Mouse (Mus musculus) liver, embryonic 14.5 days (tissue): ENCODE data around the gene Mapk3. TPM values are rescaled to one million over a fixed set of nuclear protein-coding genes. Genes with fewer than 3 reads are reported as not detected.

Experiments used
- ATAC-seq: fragments of 200-750 bp; cut with Nextera tagmentation; 2 replicates; pipeline ENCODE4 v1.8.0; 2017; ENCODE audit warnings: moderate number of reproducible peaks, mild to moderate bottlenecking, moderate library complexity; ENCODE audit not compliant: insufficient read depth
- DNase-seq, 3 experiments: peaks; one replicate each; pipeline ENCODE4 v3.0.0-alpha.2; 2012 to 2013; ENCODE audit warnings: low read depth in 3 of 3, low spot score in 3 of 3
- H3K27ac ChIP-seq: fragments of 300-500 bp; sonication (generic); 2 replicates; pipeline ENCODE4 v1.5.1; 2014; ENCODE audit warnings: moderate library complexity, mild to moderate bottlenecking, control low read depth, inconsistent platforms
- H3K27me3 ChIP-seq: fragments of 300-500 bp; sonication (generic); 2 replicates; pipeline ENCODE4 v1.6.1; 2014; ENCODE audit warnings: mild to moderate bottlenecking, low read length, moderate library complexity; ENCODE audit not compliant: control insufficient read depth, insufficient read depth
- H3K36me3 ChIP-seq: fragments of 300-500 bp; sonication (generic); replicated peaks from 2 replicates; pipeline ENCODE4 v1.6.1; 2014; ENCODE audit warnings: low read depth; ENCODE audit not compliant: control insufficient read depth, insufficient read depth
- H3K4me1 ChIP-seq, 2 experiments: fragments of 200-500 bp in 1 of 2; fragments of 300-500 bp in 1 of 2; sonication (generic) in 1 of 2; replicated peaks; 2 replicates each; pipeline ENCODE4 v1.6.1; 2012 to 2014; ENCODE audit warnings: antibody characterized with exemption in 1 of 2, inconsistent platforms in 1 of 2, low read length in 1 of 2; ENCODE audit not compliant: control insufficient read depth in 2 of 2, insufficient read depth in 2 of 2
- H3K4me2 ChIP-seq: fragments of 300-500 bp; sonication (generic); 2 replicates; pipeline ENCODE4 v1.6.1; 2014; ENCODE audit warnings: low read depth, mild to moderate bottlenecking, control low read depth, moderate library complexity
- H3K4me3 ChIP-seq, 2 experiments: fragments of 200-500 bp in 1 of 2; fragments of 300-500 bp in 1 of 2; sonication (generic) in 1 of 2; 2 replicates each; pipeline ENCODE4 v1.5.1; 2012 to 2014; ENCODE audit warnings: low read depth in 2 of 2, low read length in 2 of 2, mild to moderate bottlenecking in 2 of 2, control low read depth in 1 of 2, inconsistent platforms in 1 of 2, moderate library complexity in 1 of 2; ENCODE audit not compliant: insufficient read depth in 1 of 2
- H3K9ac ChIP-seq: fragments of 300-500 bp; sonication (generic); replicated peaks from 2 replicates; pipeline ENCODE4 v1.6.1; 2014; ENCODE audit warnings: mild to moderate bottlenecking, control low read depth, moderate library complexity
- H3K9me3 ChIP-seq: fragments of 300-500 bp; sonication (generic); 2 replicates; pipeline ENCODE4 v1.6.1; 2016; ENCODE audit warnings: low read length, mixed read lengths; ENCODE audit not compliant: control insufficient read depth
- CTCF ChIP-seq: IDR thresholded peaks from 2 replicates; pipeline ENCODE4 v1.5.1; 2016; ENCODE audit warnings: antibody characterized with exemption, low read depth, control low read depth
- EP300 ChIP-seq: IDR thresholded peaks from 2 replicates; pipeline ENCODE4 v1.6.1; 2016; ENCODE audit warnings: antibody characterized with exemption, low read depth
- WGBS: fragments of 180-500 bp; shearing (Covaris S2); extraction: QIAGEN DNeasy Blood & Tissue Kit; methylation state at CpG from one replicate; pipeline ENCODE4 v1.1.7; 2014; ENCODE audit not compliant: insufficient replicate concordance; 5-methylcytosine and 5-hydroxymethylcytosine counted together
- polyA plus RNA-seq, 2 experiments: library from polyadenylated mRNA; depleted of rRNA in 1 of 2; stranded (reverse) in 1 of 2; unstranded in 1 of 2; fragments of >200 nt; fragmentation: Nextera tagmentation in 1 of 2; extraction: Ambion mirVana in 1 of 2; gene quantifications; 2 replicates each; pipeline versions ENCODE4 v1.2.1 to v1.2.3; 2012 to 2014

The Mapk3 gene
- polyA plus RNA-seq, 2 experiments: 14.4 to 35.9 TPM

GRCm38 (mm10) chr7:126741964-126742482 lies 17.4 kb upstream of the Mapk3 start:
- no peak overlapping the region for H3K9ac ChIP-seq
- H3K4me2 ChIP-seq: no peak overlapping the region
- peaks cover 0 to 4% of the 10 kb centered on the region in 2 experiments; a peak in 1 of 4 replicates for H3K4me1 ChIP-seq
- 76% methylated on average over 13 of the region's 13 CpGs for WGBS
- no peaks in the 10 kb centered on the region for H3K36me3 ChIP-seq
- DNase-seq (no peak), ATAC-seq (no peak)
- no peaks in the 10 kb centered on the region for H3K27me3 ChIP-seq
- no peak overlapping the region for H3K4me3 ChIP-seq
- H3K27ac ChIP-seq: no peak overlapping the region
- no peaks in the 10 kb centered on the region for H3K9me3 ChIP-seq
- TF ChIP-seq CTCF (no peak), EP300 (no peak)

- no peak for TF ChIP-seq EP300
- no peak for TF ChIP-seq CTCF
- Histone ChIP-seq H3K27ac (peak overlapping the region; percentile 29), H3K9me3 (no peaks in the 10 kb centered on the region), H3K4me2 (peak overlapping the region; percentile 51), H3K36me3 (no peaks in the 10 kb centered on the region), H3K9ac (no peak overlapping the region), H3K4me1 (peaks cover 0 to 11% of the 10 kb centered on the region in 2 experiments; a peak in 2 of 4 replicates), H3K27me3 (no peaks in the 10 kb centered on the region), H3K4me3 (peak overlapping the region; percentile 6 to 21; a peak in 3 of 4 replicates)
- 31% methylated on average over 12 of the region's 12 CpGs for WGBS
- DNase-seq: no peak
- ATAC-seq: 0 out of 2 replicates have a peak, but pooled peaks have one; percentile 34
Measured at GRCm38 (mm10) chr7:126746066-126746465, 13.3 kb upstream of the Mapk3 start.

GRCm38 (mm10) chr7:126746798-126747197 lies 12.6 kb upstream of the Mapk3 start:
- H3K4me3 ChIP-seq: peak overlapping the region; percentile 21 to 30; a peak in 3 of 4 replicates
- H3K4me2 ChIP-seq: peak overlapping the region; percentile 51
- H3K4me1 ChIP-seq: peaks cover 0 to 11% of the 10 kb centered on the region in 2 experiments; a peak in 2 of 4 replicates
- peak overlapping the region; percentile 29 for H3K27ac ChIP-seq
- no peak overlapping the region for H3K9ac ChIP-seq
- no peaks in the 10 kb centered on the region for H3K27me3 ChIP-seq
- no peak for TF ChIP-seq EP300
- no peak for TF ChIP-seq CTCF
- no peaks in the 10 kb centered on the region for H3K9me3 ChIP-seq
- no peaks in the 10 kb centered on the region for H3K36me3 ChIP-seq
- ATAC-seq (peak; percentile 51), DNase-seq (peak in 1 of 3 experiments; percentile 40)
- WGBS: 15% methylated on average over 6 of the region's 6 CpGs

GRCm38 (mm10) chr7:126748824-126749223 lies 10.6 kb upstream of the Mapk3 start:
- Histone ChIP-seq H3K4me3 (no peak overlapping the region), H3K36me3 (no peaks in the 10 kb centered on the region), H3K4me1 (peaks cover 0 to 11% of the 10 kb centered on the region in 2 experiments; a peak in 2 of 4 replicates), H3K4me2 (no peak overlapping the region), H3K27ac (no peak overlapping the region), H3K9ac (no peak overlapping the region), H3K9me3 (no peaks in the 10 kb centered on the region), H3K27me3 (no peaks in the 10 kb centered on the region)
- ATAC-seq (no peak), DNase-seq (no peak)
- TF ChIP-seq EP300 (no peak), CTCF (no peak)
- WGBS: 73% methylated on average over 7 of the region's 7 CpGs

GRCm38 (mm10) chr7:126749582-126750343 lies 9.6 kb upstream of the Mapk3 start:
- no peaks in the 10 kb centered on the region for H3K9me3 ChIP-seq
- no peak overlapping the region for H3K4me2 ChIP-seq
- DNase-seq (no peak), ATAC-seq (no peak)
- no peak overlapping the region for H3K4me3 ChIP-seq
- H3K27me3 ChIP-seq: no peaks in the 10 kb centered on the region
- TF ChIP-seq CTCF: peak; percentile 31
- TF ChIP-seq EP300: no peak
- no peaks in the 10 kb centered on the region for H3K36me3 ChIP-seq
- no peak overlapping the region for H3K9ac ChIP-seq
- 79% methylated on average over 17 of the region's 17 CpGs for WGBS
- H3K4me1 ChIP-seq: peaks cover 0 to 14% of the 10 kb centered on the region in 2 experiments; a peak in 2 of 4 replicates
- no peak overlapping the region for H3K27ac ChIP-seq
